Mouse (Mus musculus): ENCODE measurements around the gene Itgb1. TPM values are rescaled to one million over a fixed set of nuclear protein-coding genes. Genes with fewer than 3 reads are reported as not detected.

The Itgb1 gene
- total and polyA plus RNA-seq, 3 experiments: 73.7 to 189 (median 114) TPM

- TF ChIP-seq GABPA (IDR thresholded peaks at IDR 0.05; ENCODE audit: low read depth, low read length) (no peak), ELF1 (IDR thresholded peaks at IDR 0.05; ENCODE audit: low read depth, low read length) (peak; percentile 55; the same call in 1 of the 2 replicates), POLR2A (IDR thresholded peaks at IDR 0.05; ENCODE audit: control insufficient read depth in 1 of 2, insufficient read depth in 1 of 2, low read depth in 1 of 2, low read length in 2 of 2, poor library complexity in 1 of 2) (peak; percentile 30 to 61; a peak in 1 of 4 replicates), ZMIZ1 (IDR thresholded peaks at IDR 0.05; ENCODE audit: low read depth, low read length) (peak; percentile 62), NELFE (IDR thresholded peaks at IDR 0.05; ENCODE audit: low read depth, low read length) (peak; percentile 65), BHLHE40 (IDR thresholded peaks at IDR 0.05; ENCODE audit: borderline replicate concordance, low read depth, low read length) (no peak)
Observed at GRCm38 (mm10) chr8:128685507-128686428, at the start of gene Itgb1 (continued).

- H3K27ac ChIP-seq (ENCODE audit: control insufficient read depth, low read depth, low read length): no peak overlapping the region
- H3K36me3 ChIP-seq (ENCODE audit: control insufficient read depth in 1 of 2, insufficient read depth in 2 of 2, low read length in 2 of 2): no peaks in the 10 kb centered on the region
- H3K9me3 ChIP-seq (replicated peaks; ENCODE audit: insufficient read depth, low read length): no peaks in the 10 kb centered on the region
- H3K79me2 ChIP-seq (ENCODE audit: control insufficient read depth, insufficient read depth, low read length, poor library complexity): no peaks in the 10 kb centered on the region
- no peaks in the 10 kb centered on the region; a peak in 2 of 4 replicates for H3K27me3 ChIP-seq (ENCODE audit: control insufficient read depth in 1 of 2, insufficient read depth in 2 of 2, low read length in 2 of 2)
- TF ChIP-seq MAFK (IDR thresholded peaks at IDR 0.05; ENCODE audit: borderline replicate concordance, low read depth, low read length) (no peak), CTCF (IDR thresholded peaks at IDR 0.05 in 2 of 3, conservative IDR thresholded peaks at IDR 0.05 in 1 of 3; ENCODE audit: control insufficient read depth in 1 of 3, insufficient read depth in 1 of 3, low read depth in 2 of 3, low read length in 3 of 3, poor library complexity in 1 of 3, severe bottlenecking in 1 of 3) (no peak), MAZ (IDR thresholded peaks at IDR 0.05; ENCODE audit: low read depth, low read length) (no peak), TBP (IDR thresholded peaks at IDR 0.05; ENCODE audit: low read depth, low read length) (no peak), KAT2A (conservative IDR thresholded peaks at IDR 0.05; ENCODE audit: low read depth, low read length) (no peak), UBTF (IDR thresholded peaks at IDR 0.05; ENCODE audit: borderline replicate concordance, insufficient read depth, low read depth, low read length) (no peak), POLR2AphosphoS2 (IDR thresholded peaks at IDR 0.05; ENCODE audit: low read length) (no peak), ZMIZ1 (IDR thresholded peaks at IDR 0.05; ENCODE audit: low read depth, low read length) (no peak), MYB (IDR thresholded peaks at IDR 0.05; ENCODE audit: low read depth, low read length) (no peak), SMC3 (IDR thresholded peaks at IDR 0.05; ENCODE audit: low read depth, low read length) (no peak), POLR2AphosphoS5 (IDR thresholded peaks at IDR 0.05; ENCODE audit: borderline replicate concordance, low read depth, low read length) (no peak), SIN3A (IDR thresholded peaks at IDR 0.05; ENCODE audit: low read length) (no peak), GABPA (IDR thresholded peaks at IDR 0.05; ENCODE audit: low read depth, low read length) (no peak), MEF2A (IDR thresholded peaks at IDR 0.05; ENCODE audit: extremely low read depth, insufficient replicate concordance, low read depth, low read length, poor library complexity, severe bottlenecking) (no peak), USF1 (IDR thresholded peaks at IDR 0.05; ENCODE audit: low read depth, low read length) (no peak)
- no peaks in the 10 kb centered on the region for H3K4me1 ChIP-seq (ENCODE audit: control insufficient read depth in 1 of 2, insufficient read depth in 2 of 2, low read length in 2 of 2)
- no peak overlapping the region for H3K9ac ChIP-seq (ENCODE audit: control insufficient read depth, low read depth, low read length, poor library complexity, severe bottlenecking)
- DNase-seq (ENCODE audit: low read depth, low spot score): no peak
- H3K4me3 ChIP-seq (ENCODE audit: control insufficient read depth in 1 of 2, insufficient read depth in 1 of 2, low read depth in 2 of 2, low read length in 2 of 2): no peak overlapping the region
Observed at GRCm38 (mm10) chr8:128643104-128643503, 42.4 kb upstream of the Itgb1 start.

Data from MEL (cell line).